Mouse (Mus musculus): Measurements from ENCODE around the gene Galnt2.

Galnt2 gene

GRCm38 (mm10) chr8:124376406-124376805, 145.2 kb downstream of the Galnt2 start:
- no peak for DNase-seq

- no peak for DNase-seq
Observed at GRCm38 (mm10) chr8:124379289-124379688, 148.1 kb downstream of the Galnt2 start.

- no peak for DNase-seq
Observed at GRCm38 (mm10) chr8:124382235-124382634, 151.0 kb downstream of the Galnt2 start.

- no peak for DNase-seq
Observed at GRCm38 (mm10) chr8:124384336-124384735, 153.1 kb downstream of the Galnt2 start.

GRCm38 (mm10) chr8:124386225-124386899, 155.2 kb downstream of the Galnt2 start:
- peak; percentile 91 for DNase-seq

GRCm38 (mm10) chr8:124389495-124389894, 158.3 kb downstream of the Galnt2 start:
- DNase-seq, result peak; percentile 91

- no peak for DNase-seq
Observed at GRCm38 (mm10) chr8:124391191-124391590, 160.0 kb downstream of the Galnt2 start.

GRCm38 (mm10) chr8:124392271-124393012, 161.3 kb downstream of the Galnt2 start:
- DNase-seq, result no peak

- DNase-seq, result no peak
Observed at GRCm38 (mm10) chr8:124393013-124393412, 161.8 kb downstream of the Galnt2 start.

- no peak for DNase-seq
Observed at GRCm38 (mm10) chr8:124393927-124394326, 162.7 kb downstream of the Galnt2 start.

GRCm38 (mm10) chr8:124394951-124395350, 163.8 kb downstream of the Galnt2 start:
- no peak for DNase-seq

Data from layer of hippocampus, adult 9-11 months (tissue).